Mouse (Mus musculus): ENCODE data around the gene Dst.

DNA sequence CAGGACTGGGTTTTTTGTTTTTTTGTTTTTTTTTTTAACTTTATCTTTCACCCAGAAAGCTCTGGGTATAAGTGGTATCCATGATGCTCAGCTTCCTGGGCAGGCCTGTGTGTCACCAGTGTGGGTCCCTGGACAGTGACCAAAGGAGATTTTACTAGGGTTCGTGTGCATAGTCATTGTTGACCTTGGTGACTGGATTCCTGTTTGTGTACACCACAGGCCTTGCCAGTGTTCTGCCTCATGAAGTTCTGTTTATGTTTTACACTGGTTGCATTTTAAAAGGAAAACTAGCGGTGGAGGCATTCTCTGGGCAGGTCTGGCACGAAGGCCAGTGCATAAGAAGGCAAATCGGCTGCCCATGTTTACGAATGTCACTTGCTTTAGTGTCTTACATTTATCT, 215.3 kb downstream of the Dst start:
- TF ChIP-seq CTCF (IDR thresholded peaks at IDR 0.05; ENCODE audit: insufficient read depth, low read depth, low read length) (no peak), POLR2A (IDR thresholded peaks at IDR 0.05; ENCODE audit: insufficient read depth, low read depth, low read length) (no peak)
